Mouse (Mus musculus) retina, postnatal 1 day (tissue): ENCODE data around the gene Npy1r.

Source experiments
- DNase-seq: peaks from one replicate; pipeline ENCODE4 v3.0.0-alpha.2; 2012

Gene Npy1r

DNA sequence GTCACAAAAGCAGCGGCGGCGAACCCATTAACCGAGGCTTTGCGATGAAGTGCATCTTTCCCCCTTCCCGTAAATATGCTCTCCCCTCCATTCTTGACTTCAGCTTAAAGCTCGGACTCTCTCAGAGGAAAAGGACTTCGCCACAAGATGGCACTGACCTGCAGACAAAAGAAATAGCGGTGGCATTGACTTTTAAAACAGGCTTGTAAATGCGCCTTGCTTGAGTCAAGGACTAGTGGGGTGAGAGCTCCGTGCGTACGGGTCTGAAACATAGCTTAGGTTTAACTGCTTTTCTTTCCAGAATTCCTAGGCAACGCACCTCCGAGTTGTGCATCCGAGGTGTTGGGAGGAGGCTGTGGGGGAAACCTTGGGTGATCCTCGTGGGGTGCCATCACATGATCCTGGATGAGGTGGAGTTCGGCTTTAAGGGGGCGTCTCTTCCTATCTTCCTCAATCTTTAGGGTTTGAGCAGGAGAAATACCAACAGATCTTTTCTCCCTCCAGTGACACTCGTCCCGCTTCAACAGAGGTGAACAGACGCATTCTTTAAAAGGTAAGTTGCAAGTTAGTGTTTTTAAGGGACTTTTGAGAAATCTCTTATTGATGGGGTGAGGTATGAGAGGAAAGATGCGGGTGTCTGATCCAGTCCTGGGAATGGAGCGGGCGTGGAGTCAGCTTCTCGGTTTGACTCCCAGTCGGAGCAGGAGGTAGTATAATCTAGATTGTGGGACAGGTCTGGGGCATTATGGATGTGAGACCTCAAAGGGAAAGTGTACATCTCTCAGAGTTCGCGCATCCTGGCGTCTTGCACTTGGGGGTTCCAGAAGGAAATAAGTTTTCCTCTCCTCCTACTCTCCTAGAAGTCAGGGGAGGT is at the start of gene Npy1r:
Npy1r (plus strand) TSS at position 223 of the 874 bp plus-strand sequence.
- peak; percentile 73 for DNase-seq

GRCm38 (mm10) chr8:66681261-66681660 is 15.7 kb upstream of the Npy1r start:
- DNase-seq: no peak

DNA sequence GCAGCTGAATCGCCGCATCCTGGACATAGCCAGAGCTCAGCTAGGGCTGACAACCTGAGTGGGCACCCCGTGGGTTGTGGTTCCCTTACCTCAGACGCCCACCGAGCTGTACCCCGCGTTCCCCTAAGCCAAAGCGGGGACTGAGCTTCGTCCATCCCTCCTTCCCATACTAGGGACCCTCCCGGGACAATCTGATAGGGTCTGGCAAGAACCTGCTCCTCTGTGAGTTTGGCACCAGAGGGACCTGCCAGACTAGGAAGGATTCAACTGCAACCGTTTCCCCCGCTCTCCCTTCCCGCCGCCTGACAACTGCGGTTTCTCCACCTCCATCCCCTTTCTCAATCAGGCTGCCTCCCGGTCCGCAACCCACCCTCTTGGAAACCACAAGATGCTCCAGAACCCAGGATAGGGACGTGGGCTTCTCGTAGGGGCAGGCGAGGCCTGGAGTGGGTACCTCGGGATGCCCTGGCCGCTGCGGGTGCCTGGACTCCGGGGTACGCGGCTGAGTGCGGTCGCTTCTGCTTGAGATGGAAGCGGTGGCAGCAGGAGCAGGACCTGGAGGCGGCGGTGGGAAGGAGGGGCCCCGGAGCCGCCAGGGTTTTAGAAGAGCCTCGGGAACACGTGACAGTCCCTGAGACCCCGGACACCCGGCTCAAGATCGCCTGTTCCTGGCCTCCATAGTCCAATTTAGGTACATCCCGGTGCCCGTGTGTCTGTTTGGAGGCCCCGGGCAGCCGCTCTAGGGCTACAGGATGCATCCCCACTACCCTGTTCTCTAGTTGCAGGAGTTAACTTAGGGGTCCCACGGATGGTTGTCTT is 9.3 kb upstream of the Npy1r start, which contains the start of gene Npy5r:
Npy5r (minus strand) TSS at position 618 of the 819 bp plus-strand sequence.
- peak; percentile 56 for DNase-seq

DNA sequence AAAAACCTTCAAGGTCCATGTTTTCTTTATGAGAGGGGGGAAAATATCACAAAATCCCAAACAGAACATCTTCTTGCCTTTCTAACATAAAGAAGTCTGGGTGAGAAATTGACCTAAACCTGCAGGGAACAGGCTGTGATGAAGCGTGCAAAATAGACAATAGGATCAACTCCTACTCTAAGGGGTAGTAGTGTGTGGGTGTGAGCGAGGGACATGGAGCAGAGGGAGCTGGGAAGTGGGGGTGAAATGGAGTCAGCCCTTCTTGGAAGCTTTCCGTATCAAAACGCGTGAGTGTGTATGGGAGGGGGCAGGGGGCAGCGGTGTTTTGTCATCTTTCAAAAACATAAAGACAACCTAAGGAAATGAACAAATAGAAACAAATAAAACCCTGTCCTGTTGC is 8.6 kb upstream of the Npy1r start:
- DNase-seq: peak; percentile 12

DNA sequence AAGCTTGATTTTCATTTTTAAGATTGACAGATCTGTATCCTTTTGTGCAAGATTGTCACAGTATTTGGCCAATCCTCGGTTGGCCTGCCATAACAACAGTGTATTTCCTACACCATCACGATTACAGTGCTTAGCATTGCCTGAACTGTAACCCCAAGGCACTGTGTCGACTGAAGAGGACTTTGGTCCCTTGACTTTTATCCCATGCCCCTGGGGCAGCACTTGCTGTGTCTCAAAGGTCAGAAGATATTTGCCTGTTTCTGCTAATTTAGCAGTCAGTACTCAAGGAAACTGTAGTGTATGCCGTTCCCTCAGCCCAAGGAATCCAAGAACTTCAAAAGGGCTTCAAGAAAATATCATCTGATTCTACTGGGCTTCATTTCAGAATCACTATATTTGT is 8.2 kb upstream of the Npy1r start:
- no peak for DNase-seq

DNA sequence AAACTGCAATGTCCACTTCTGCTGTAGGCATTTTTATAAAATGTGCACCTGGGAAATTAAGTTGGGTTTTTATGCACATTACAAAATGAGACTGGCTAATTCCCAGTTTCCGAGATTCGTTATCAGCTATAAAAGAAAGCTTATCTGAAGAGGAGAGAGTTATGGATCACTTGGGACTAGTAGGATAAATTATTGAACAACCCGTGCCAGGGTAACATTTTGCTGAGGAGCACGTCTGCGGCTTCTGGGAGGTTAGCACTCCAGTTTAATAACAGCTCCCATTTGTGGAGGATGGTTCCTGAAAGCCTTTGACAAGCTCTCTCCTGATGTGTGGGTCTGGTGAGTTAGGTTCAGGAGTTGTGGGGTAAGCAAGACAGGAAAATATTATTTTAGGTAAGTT is 6.6 kb upstream of the Npy1r start:
- DNase-seq: no peak

- DNase-seq: peak; percentile 24
Measured at GRCm38 (mm10) chr8:66698011-66698410, 1.0 kb downstream of the Npy1r start.

GRCm38 (mm10) chr8:66698782-66699181 is 1.8 kb downstream of the Npy1r start:
- no peak for DNase-seq

GRCm38 (mm10) chr8:66714324-66714975 is 17.5 kb downstream of the Npy1r start:
- DNase-seq: no peak

GRCm38 (mm10) chr8:66722835-66723234 is 25.8 kb downstream of the Npy1r start:
- no peak for DNase-seq

DNA sequence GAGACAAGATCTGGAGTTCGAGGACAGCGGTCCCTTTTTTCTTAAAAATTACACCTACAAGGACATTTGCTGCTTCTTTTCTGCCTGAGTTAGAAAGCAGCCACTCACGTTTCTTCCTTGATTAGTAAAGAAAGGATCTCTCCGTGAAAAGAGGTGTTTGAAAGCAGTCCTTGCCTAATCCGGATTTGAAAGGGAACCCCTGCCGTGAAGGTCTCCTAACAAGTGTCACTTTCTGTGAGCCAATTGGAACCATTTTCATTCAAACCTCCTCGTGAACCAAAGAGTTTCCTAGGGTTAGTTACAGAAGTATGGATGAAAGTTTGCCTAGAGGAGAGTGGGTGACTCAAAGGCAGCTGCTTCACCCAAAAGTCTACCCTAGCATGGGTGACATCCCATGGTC is 32.5 kb downstream of the Npy1r start:
- DNase-seq: no peak

DNA sequence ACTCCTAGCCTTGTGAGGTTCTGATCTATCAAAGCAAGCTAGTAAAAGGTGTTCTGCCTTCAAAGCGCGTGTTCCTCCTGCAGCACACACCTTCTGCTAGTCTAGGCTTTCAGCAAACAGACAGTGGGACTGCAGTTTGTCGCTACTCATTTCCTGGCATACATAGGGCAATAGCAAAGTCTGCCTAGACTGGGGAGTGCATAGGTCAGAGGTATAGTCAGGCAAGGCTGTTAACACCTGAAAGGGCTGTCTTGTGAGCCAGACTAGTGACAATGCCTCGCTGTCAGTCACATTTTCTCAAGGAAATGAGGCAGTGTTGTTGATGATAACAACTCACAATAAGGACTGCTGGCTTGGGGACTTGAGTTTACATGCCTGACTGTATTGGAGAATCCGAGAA is 35.0 kb downstream of the Npy1r start:
- DNase-seq: no peak

DNA sequence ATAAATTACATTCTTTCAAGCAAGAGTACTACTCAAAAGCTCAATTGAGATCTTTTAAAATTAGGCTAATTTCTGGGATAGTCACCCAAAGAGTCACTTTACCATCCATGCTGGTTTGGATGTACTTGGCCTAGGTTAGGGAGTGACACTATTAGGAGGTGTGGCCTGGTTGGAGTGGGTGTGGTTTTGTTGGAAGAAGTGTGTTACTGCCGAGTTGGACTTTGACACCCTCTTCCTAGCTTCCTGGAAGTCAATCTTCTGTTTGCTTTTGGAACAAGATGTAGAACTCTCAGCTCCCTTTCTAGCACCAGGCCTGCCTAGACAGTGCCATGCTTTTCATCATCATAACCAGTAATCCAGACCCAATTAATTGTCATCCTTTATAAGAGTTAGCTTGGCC is 45.4 kb downstream of the Npy1r start:
- DNase-seq: no peak

- no peak for DNase-seq
Measured at GRCm38 (mm10) chr8:66745612-66746011, 48.6 kb downstream of the Npy1r start.

DNA sequence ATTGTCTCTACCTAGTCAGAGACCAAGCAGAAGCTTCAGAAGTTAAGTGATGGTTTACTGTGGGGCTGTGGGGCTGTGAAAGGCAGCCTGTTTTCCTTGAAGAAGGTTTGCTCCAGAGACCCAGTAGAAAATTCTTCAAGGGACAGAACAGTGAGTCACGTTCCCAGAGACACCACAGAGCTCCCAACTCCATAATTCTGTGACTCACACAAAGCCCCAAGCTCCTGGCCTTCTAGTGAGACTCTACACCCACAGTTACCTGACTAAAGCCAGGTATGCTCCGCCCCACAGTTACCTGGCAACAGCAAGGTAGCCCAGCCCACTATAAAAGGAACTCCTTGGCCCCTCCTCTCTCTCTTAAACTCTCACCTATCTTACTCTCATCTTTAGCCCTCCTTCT is 54.6 kb downstream of the Npy1r start:
- no peak for DNase-seq

DNA sequence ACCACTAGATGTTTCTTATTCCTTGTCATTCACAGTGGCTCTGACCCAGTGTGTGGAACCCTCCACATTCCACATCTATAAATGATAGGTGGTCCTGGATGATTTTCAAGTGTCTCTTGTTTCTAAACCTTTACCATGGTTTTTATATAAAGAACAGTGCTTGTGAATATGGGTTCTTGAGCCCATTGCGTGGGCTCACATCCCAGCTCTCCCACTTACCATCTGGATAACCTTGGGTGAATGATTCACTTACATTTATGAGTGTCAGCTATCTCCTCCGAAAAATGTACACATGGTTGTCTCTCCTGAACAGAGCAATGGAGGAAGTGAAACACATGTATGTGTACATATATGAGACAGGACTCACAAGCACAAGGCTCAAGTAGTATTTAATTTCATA is 59.2 kb downstream of the Npy1r start:
- DNase-seq: no peak
